Mouse (Mus musculus): ENCODE data around the gene Upf1.

Gene Upf1

DNA sequence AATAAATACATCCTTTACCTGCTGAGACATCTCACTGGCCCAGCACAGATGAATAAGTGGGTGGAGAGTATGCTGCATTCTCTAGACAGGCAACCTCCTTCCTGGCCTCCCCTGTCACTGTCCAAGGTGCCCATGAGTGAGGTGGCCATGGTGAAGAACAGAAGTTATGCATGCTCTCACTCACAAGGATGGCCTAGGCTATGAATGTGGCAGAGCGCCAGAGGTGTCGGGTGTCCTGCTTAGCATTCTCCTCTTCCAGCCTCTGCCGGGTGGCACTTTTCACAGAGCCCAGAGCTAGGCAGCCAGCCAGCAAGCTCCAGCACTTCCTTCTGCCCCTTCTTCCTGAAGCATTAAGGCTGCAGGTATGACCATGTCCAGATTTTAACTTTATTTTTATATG is 6.3 kb upstream of the Upf1 start:
- no peak for DNase-seq (ENCODE audit: low spot score)

DNA sequence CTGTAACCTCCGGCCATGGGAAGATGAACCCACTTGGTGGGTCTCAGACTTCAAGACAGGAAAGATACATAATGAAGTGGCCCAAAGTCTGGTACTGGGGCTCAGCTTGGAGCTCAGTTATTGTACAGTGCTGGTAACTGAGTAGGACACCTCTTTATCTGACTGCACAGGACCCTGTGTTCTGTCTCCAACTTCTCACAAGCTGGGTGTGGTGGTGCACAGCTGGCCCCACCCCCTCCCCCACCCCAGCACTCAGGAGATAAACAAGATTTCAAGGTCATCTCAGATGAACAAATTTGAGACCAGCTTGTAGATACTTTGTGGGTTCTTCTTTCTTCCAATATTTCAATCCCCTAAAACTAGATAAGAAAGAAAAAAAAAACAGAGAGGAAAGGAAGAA is 3.0 kb upstream of the Upf1 start:
- no peak for DNase-seq (ENCODE audit: low spot score)

GRCm38 (mm10) chr8:70354004-70354403 is 926 bp upstream of the Upf1 start:
- no peak for DNase-seq (ENCODE audit: low spot score)

DNA sequence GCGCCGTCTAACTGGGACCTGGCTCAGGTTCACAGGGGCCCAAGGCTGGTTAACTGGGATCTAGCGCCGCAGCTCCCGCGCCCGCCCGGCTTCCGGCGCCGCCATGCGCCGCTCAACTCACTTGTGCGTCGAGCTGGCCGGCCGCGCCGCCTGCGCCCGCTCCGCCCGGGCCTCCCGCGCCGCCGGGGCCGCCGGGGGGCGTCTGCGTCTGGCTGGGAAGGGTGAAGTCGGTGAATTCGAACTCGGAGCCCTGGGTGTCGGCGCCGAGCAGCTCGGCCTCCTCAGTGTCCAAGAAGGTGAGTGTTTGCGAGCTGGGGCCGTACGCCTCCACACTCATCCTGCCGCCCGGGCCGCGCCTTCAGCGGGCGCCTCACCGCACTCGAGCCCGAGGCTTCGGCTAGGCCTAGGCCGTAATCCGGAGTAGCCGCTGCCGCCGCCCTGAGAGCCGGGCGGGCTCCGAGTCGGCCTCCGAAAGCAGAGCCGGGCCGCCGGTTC is 374 bp downstream of the Upf1 start:
- peak; percentile 36 for DNase-seq (ENCODE audit: low spot score)

DNA sequence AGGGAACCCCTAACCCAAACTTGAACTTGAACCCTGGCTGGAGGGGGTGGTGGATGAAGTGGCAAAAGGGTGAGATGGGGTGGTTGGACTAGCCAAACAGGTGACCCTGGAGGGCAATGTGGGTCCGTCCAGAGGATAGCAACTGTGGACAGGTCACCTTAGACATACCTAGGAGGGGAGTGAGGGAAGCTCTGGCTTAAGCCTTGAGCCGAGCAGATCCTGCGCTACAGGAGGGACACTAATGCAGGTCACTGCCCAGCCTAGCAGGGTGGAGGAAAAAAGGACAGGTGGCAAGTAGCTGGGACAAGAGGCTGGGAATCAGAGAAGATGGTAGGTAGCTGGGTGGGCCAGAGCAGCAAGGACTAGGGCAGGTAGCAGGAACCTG is 1.1 kb downstream of the Upf1 start:
- DNase-seq (ENCODE audit: low spot score): no peak

DNA sequence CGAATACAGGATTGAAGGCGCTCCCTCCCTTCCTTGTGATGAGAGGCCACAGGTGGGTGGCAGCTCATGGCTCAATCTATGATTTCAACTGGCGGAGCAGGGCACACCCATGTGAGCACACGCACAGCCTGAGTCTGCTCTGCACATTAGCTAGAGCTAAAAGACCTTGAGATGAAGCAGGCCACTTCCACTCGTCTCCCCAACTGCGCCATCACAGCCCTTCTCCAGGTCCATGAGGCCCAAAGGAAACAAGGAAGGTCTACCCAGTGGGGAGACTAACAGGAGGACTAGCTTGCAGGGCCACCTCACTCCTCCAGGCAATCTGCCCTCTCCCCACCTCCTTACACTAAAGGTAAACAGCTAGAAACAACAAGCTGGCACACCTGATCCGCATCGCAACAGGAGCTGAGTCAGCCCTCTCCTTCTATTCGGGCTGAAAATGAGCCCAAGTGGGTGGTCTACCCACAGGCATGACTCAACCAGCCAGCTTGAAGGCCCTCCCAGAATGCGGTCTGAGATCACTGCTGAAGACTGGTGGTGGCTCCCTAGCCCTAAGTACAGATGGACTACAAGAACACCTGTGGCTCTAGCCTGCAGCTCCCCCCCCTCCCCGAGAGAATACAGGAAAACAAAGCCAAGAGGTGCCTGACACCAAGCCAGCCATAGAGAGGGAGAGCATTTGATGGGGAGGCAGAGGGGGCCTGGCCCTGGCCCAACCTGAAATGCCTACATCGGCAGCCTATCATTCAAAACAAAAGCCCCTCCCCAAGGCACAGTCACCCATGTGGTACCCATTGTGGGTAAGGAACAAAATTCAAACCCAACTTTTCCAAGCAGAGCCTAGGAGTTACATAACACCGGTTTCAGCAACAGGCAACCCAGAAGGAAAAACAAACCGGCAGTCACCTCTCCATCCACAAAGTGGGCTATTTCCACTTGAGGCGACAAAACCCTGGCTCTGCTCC is 1.8 kb downstream of the Upf1 start:
- DNase-seq (ENCODE audit: low spot score): no peak

GRCm38 (mm10) chr8:70347860-70348420 is 5.1 kb downstream of the Upf1 start:
- no peak for DNase-seq (ENCODE audit: low spot score)

- DNase-seq (ENCODE audit: low spot score): no peak
Observed at GRCm38 (mm10) chr8:70347443-70347842, 5.6 kb downstream of the Upf1 start.

GRCm38 (mm10) chr8:70344279-70344678 is 8.8 kb downstream of the Upf1 start:
- DNase-seq (ENCODE audit: low spot score): no peak

- DNase-seq (ENCODE audit: low spot score): peak; percentile 75
Observed at GRCm38 (mm10) chr8:70343696-70344095, 9.4 kb downstream of the Upf1 start.

- no peak for DNase-seq (ENCODE audit: low spot score)
Observed at GRCm38 (mm10) chr8:70343076-70343475, 10.0 kb downstream of the Upf1 start.

GRCm38 (mm10) chr8:70342007-70342406 is 11.1 kb downstream of the Upf1 start:
- no peak for DNase-seq (ENCODE audit: low spot score)

DNA sequence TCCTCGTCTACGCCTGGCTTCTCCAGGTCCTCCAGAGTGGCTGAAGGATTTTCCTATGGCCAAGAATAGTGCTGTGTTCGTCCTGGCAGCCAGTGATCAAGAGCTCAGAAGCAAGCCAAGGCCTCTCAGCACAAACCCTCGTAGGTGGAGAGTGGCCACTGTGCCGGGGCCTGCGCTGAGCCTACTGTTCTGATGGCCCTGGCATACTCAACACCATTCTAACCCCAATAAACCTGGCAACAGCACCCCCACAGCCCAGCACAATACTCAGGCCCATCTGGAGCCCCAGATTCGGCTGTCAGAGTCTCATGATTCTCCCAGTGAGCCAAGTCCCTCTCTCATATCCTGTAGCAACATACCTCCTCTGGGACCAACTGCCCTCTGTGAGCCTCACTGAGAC is 12.4 kb downstream of the Upf1 start:
- no peak for DNase-seq (ENCODE audit: low spot score)

DNA sequence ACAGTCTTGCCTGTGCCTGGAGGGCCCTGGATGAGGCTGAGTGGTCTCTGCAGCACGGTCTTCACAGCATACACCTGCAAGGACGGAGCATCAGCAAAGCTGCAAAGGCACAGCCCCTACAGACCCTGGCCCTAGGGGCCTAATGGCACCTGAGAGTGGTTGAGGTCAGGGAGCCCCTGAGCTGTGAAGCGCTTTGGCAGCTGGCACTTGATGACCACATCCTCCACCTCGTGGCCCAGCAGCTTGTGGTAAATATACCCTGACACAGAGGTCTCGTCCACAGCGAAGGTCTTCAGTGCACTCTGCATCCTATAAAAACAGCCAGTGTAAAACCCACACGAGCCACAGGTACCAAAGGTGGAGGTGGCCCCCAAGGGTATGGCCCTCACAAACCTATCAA is 14.1 kb downstream of the Upf1 start:
- DNase-seq (ENCODE audit: low spot score): no peak

GRCm38 (mm10) chr8:70332878-70333202 is 20.2 kb downstream of the Upf1 start:
- DNase-seq (ENCODE audit: low spot score): no peak

GRCm38 (mm10) chr8:70332070-70332877 is 20.8 kb downstream of the Upf1 start:
- DNase-seq (ENCODE audit: low spot score): peak; percentile 87

DNA sequence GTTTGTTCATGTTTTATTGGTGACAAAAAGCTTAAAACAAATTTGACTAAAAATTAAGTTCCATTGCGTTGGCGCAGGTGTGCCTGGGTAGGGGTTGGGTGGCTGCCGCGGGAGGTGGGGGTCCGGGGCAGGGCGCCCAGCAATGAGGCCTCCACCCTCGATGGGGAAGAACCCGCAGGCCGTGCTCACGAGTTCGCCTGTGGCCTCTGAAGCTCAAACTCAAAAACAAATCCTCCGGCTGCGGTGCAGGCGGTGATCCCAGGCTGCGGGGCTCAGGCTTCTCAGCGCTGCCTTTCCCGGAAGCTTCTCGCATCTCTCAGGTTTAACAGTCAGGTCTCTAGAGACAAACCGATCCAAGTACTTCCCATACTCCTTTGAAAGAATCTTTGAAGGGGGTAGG is 21.6 kb downstream of the Upf1 start:
- peak; percentile 19 for DNase-seq (ENCODE audit: low spot score)

GRCm38 (mm10) chr8:70330741-70331364 is 22.2 kb downstream of the Upf1 start:
- peak; percentile 70 for DNase-seq (ENCODE audit: low spot score)

DNA sequence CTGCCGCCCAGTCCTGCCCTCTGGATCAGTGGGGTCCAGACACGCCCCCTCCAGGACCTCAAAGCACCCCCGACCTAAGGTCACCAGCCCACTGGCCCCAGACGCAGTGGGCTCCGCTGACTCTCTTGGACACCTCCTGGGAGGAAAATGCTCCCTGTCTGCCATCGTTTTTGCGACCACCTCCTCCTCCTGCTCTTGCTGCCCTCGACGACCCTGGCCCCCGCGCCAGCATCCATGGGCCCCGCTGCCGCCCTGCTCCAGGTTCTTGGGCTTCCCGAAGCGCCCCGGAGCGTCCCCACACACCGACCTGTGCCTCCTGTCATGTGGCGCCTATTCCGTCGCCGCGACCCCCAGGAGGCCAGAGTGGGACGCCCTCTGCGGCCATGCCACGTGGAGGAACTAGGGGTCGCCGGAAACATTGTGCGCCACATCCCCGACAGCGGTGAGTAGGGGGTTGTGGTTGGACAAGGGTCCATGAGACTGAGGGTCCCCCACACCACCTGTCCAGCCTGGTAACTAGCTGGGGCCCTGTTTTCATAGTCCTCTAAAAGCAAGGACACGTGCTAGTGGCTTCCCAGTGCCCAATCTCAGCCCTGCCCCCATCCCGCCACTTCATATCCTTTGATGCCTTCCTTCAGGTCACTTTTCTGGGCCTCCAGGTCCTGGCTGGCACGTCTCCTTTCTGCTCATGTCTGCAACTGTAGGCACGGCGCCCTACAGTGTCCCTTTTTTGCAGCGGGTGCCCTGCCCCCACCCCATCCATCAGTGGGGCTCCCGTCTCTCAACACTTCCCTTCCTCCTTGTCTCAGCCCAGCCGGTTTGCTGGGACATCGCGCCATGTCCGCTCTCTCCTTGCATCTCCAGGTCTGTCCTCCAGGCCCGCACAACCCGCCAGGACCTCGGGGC is 23.0 kb downstream of the Upf1 start:
- peak; percentile 43 for DNase-seq (ENCODE audit: low spot score)

GRCm38 (mm10) chr8:70329124-70329834 is 23.8 kb downstream of the Upf1 start, which contains the start of gene Gdf1:
Gdf1 (plus strand) TSS chr8:70329817.
- DNase-seq (ENCODE audit: low spot score): no peak

Data from retina, embryonic 14.5 days (tissue).